Mouse (Mus musculus): ENCODE measurements around the gene Ndn. TPM values are rescaled to one million over a fixed set of nuclear protein-coding genes. Genes with fewer than 3 reads are reported as not detected.
A peak's percentile ranks its signal among the peaks of the same experiment; 100 is the strongest.

The Ndn gene
- polyA plus RNA-seq, 1 experiment from 2014 or later, result 95.0 TPM

- 51% methylated on average over 7 of the region's 7 CpGs for WGBS
- ATAC-seq (ENCODE audit: insufficient number of reproducible peaks, low FRiP score, low TSS enrichment, low read depth), result no peak
Measured at GRCm38 (mm10) chr7:62365039-62365636, 18.8 kb downstream of the Ndn start.

GRCm38 (mm10) chr7:62366730-62367129, 20.4 kb downstream of the Ndn start:
- ATAC-seq (ENCODE audit: insufficient number of reproducible peaks, low FRiP score, low TSS enrichment, low read depth) (no peak), DNase-seq (ENCODE audit: low spot score) (no peak)
- Histone ChIP-seq H3K36me3 (ENCODE audit: control insufficient read depth, insufficient read depth, low read length) (no peaks in the 10 kb centered on the region), H3K4me2 (ENCODE audit: low read depth, severe bottlenecking) (no peak overlapping the region), H3K4me1 (ENCODE audit: control insufficient read depth, insufficient read depth, low read length) (no peaks in the 10 kb centered on the region), H3K9me3 (ENCODE audit: control insufficient read depth, low read length) (peaks cover 2% of the 10 kb centered on the region; the same call in 1 of the 2 replicates), H3K27me3 (ENCODE audit: control insufficient read depth, insufficient read depth, low read length) (no peaks in the 10 kb centered on the region), H3K4me3 (ENCODE audit: low read depth, low read length) (no peak overlapping the region), H3K9ac (ENCODE audit: low read length) (no peak overlapping the region), H3K27ac (replicated peaks; ENCODE audit: low read depth, low read length) (no peak overlapping the region)
- 80% methylated on average over 8 of the region's 8 CpGs for WGBS

More at GRCm38 (mm10) chr7:62365039-62365636, 18.8 kb downstream of the Ndn start:
- Histone ChIP-seq H3K36me3 (ENCODE audit: control insufficient read depth, insufficient read depth, low read length) (no peaks in the 10 kb centered on the region), H3K9me3 (ENCODE audit: control insufficient read depth, low read length) (peaks cover 2% of the 10 kb centered on the region; the same call in 1 of the 2 replicates), H3K27ac (replicated peaks; ENCODE audit: low read depth, low read length) (no peak overlapping the region), H3K27me3 (ENCODE audit: control insufficient read depth, insufficient read depth, low read length) (no peaks in the 10 kb centered on the region), H3K4me2 (ENCODE audit: low read depth, severe bottlenecking) (no peak overlapping the region), H3K4me3 (ENCODE audit: low read depth, low read length) (no peak overlapping the region), H3K9ac (ENCODE audit: low read length) (no peak overlapping the region), H3K4me1 (ENCODE audit: control insufficient read depth, insufficient read depth, low read length) (no peaks in the 10 kb centered on the region)
- DNase-seq (ENCODE audit: low spot score), result no peak

GRCm38 (mm10) chr7:62375658-62376057, 29.3 kb downstream of the Ndn start:
- H3K9ac ChIP-seq (ENCODE audit: low read length), result no peak overlapping the region
- no peak overlapping the region for H3K4me2 ChIP-seq (ENCODE audit: low read depth, severe bottlenecking)
- no peaks in the 10 kb centered on the region for H3K4me1 ChIP-seq (ENCODE audit: control insufficient read depth, insufficient read depth, low read length)
- DNase-seq (ENCODE audit: low spot score) (no peak), ATAC-seq (ENCODE audit: insufficient number of reproducible peaks, low FRiP score, low TSS enrichment, low read depth) (no peak)
- peaks cover 6% of the 10 kb centered on the region for H3K9me3 ChIP-seq (ENCODE audit: control insufficient read depth, low read length)
- no peaks in the 10 kb centered on the region for H3K36me3 ChIP-seq (ENCODE audit: control insufficient read depth, insufficient read depth, low read length)
- H3K27me3 ChIP-seq (ENCODE audit: control insufficient read depth, insufficient read depth, low read length), result no peaks in the 10 kb centered on the region
- 27% methylated on average over 4 of the region's 4 CpGs for WGBS
- no peak overlapping the region for H3K4me3 ChIP-seq (ENCODE audit: low read depth, low read length)
- no peak overlapping the region for H3K27ac ChIP-seq (replicated peaks; ENCODE audit: low read depth, low read length)

- Histone ChIP-seq H3K4me2 (ENCODE audit: low read depth, severe bottlenecking) (peak within 1 kb of the TSS; percentile 68), H3K4me1 (ENCODE audit: control insufficient read depth, insufficient read depth, low read length) (no peaks in the 10 kb centered on the region), H3K9ac (ENCODE audit: low read length) (peak within 1 kb of the TSS; percentile 62), H3K27ac (replicated peaks; ENCODE audit: low read depth, low read length) (no peak within 1 kb of the TSS), H3K9me3 (ENCODE audit: control insufficient read depth, low read length) (peaks cover 6% of the 10 kb centered on the region), H3K4me3 (ENCODE audit: low read depth, low read length) (peak within 1 kb of the TSS; percentile 43), H3K27me3 (ENCODE audit: control insufficient read depth, insufficient read depth, low read length) (no peaks in the 10 kb centered on the region), H3K36me3 (ENCODE audit: control insufficient read depth, insufficient read depth, low read length) (no peaks in the 10 kb centered on the region)
- 20% methylated on average over 31 of the region's 31 CpGs for WGBS
- ATAC-seq (ENCODE audit: insufficient number of reproducible peaks, low FRiP score, low TSS enrichment, low read depth), result peak; percentile 94
- DNase-seq (ENCODE audit: low spot score), result peak; percentile 77
Measured at GRCm38 (mm10) chr7:62376510-62377304, 30.3 kb downstream of the Ndn start, which contains the start of gene Magel2. TSS of gene Magel2 (plus strand) at chr7:62377010.

- H3K4me3 ChIP-seq (ENCODE audit: low read depth, low read length), result peak overlapping the region; percentile 43
- H3K27ac ChIP-seq (replicated peaks; ENCODE audit: low read depth, low read length), result no peak overlapping the region
- H3K9ac ChIP-seq (ENCODE audit: low read length), result peak overlapping the region; percentile 62
- H3K4me1 ChIP-seq (ENCODE audit: control insufficient read depth, insufficient read depth, low read length), result no peaks in the 10 kb centered on the region
- ATAC-seq (ENCODE audit: insufficient number of reproducible peaks, low FRiP score, low TSS enrichment, low read depth) (peak; percentile 23; the same call in 1 of the 2 replicates), DNase-seq (ENCODE audit: low spot score) (no peak)
- H3K4me2 ChIP-seq (ENCODE audit: low read depth, severe bottlenecking), result peak overlapping the region; percentile 68
- 33% methylated on average over 14 of the region's 14 CpGs for WGBS
- no peaks in the 10 kb centered on the region for H3K36me3 ChIP-seq (ENCODE audit: control insufficient read depth, insufficient read depth, low read length)
- H3K9me3 ChIP-seq (ENCODE audit: control insufficient read depth, low read length), result peaks cover 6% of the 10 kb centered on the region
- H3K27me3 ChIP-seq (ENCODE audit: control insufficient read depth, insufficient read depth, low read length), result no peaks in the 10 kb centered on the region
Measured at GRCm38 (mm10) chr7:62377313-62377712, 30.9 kb downstream of the Ndn start.

GRCm38 (mm10) chr7:62378529-62378928, 32.2 kb downstream of the Ndn start:
- Histone ChIP-seq H3K9me3 (ENCODE audit: control insufficient read depth, low read length) (peaks cover 6% of the 10 kb centered on the region), H3K9ac (ENCODE audit: low read length) (no peak overlapping the region), H3K4me1 (ENCODE audit: control insufficient read depth, insufficient read depth, low read length) (no peaks in the 10 kb centered on the region), H3K36me3 (ENCODE audit: control insufficient read depth, insufficient read depth, low read length) (no peaks in the 10 kb centered on the region), H3K4me3 (ENCODE audit: low read depth, low read length) (no peak overlapping the region), H3K4me2 (ENCODE audit: low read depth, severe bottlenecking) (no peak overlapping the region), H3K27ac (replicated peaks; ENCODE audit: low read depth, low read length) (no peak overlapping the region), H3K27me3 (ENCODE audit: control insufficient read depth, insufficient read depth, low read length) (no peaks in the 10 kb centered on the region)
- DNase-seq (ENCODE audit: low spot score) (no peak), ATAC-seq (ENCODE audit: insufficient number of reproducible peaks, low FRiP score, low TSS enrichment, low read depth) (no peak)
- WGBS, result 93% methylated on average over 9 of the region's 9 CpGs

- peaks cover 3% of the 10 kb centered on the region for H3K9me3 ChIP-seq (ENCODE audit: control insufficient read depth, low read length)
Measured at GRCm38 (mm10) chr7:62382391-62382790, 36.0 kb downstream of the Ndn start.

GRCm38 (mm10) chr7:62388291-62388690, 41.9 kb downstream of the Ndn start:
- Histone ChIP-seq H3K27me3 (ENCODE audit: control insufficient read depth, insufficient read depth, low read length) (no peaks in the 10 kb centered on the region), H3K4me1 (ENCODE audit: control insufficient read depth, insufficient read depth, low read length) (no peaks in the 10 kb centered on the region), H3K4me3 (ENCODE audit: low read depth, low read length) (no peak overlapping the region), H3K36me3 (ENCODE audit: control insufficient read depth, insufficient read depth, low read length) (no peaks in the 10 kb centered on the region), H3K27ac (replicated peaks; ENCODE audit: low read depth, low read length) (no peak overlapping the region), H3K9ac (ENCODE audit: low read length) (no peak overlapping the region), H3K9me3 (ENCODE audit: control insufficient read depth, low read length) (no peaks in the 10 kb centered on the region), H3K4me2 (ENCODE audit: low read depth, severe bottlenecking) (no peak overlapping the region)
- 48% methylated on average over 4 of the region's 4 CpGs for WGBS
- DNase-seq (ENCODE audit: low spot score), result no peak
- ATAC-seq (ENCODE audit: insufficient number of reproducible peaks, low FRiP score, low TSS enrichment, low read depth), result no peak

More at GRCm38 (mm10) chr7:62382391-62382790, 36.0 kb downstream of the Ndn start:
- ATAC-seq (ENCODE audit: insufficient number of reproducible peaks, low FRiP score, low TSS enrichment, low read depth) (no peak), DNase-seq (ENCODE audit: low spot score) (peak; percentile 46)
- no peaks in the 10 kb centered on the region for H3K36me3 ChIP-seq (ENCODE audit: control insufficient read depth, insufficient read depth, low read length)
- no peaks in the 10 kb centered on the region for H3K27me3 ChIP-seq (ENCODE audit: control insufficient read depth, insufficient read depth, low read length)
- no peak overlapping the region for H3K4me2 ChIP-seq (ENCODE audit: low read depth, severe bottlenecking)
- no peak overlapping the region for H3K4me3 ChIP-seq (ENCODE audit: low read depth, low read length)
- H3K4me1 ChIP-seq (ENCODE audit: control insufficient read depth, insufficient read depth, low read length), result no peaks in the 10 kb centered on the region
- H3K9ac ChIP-seq (ENCODE audit: low read length), result no peak overlapping the region
- 7% methylated on average over 2 of the region's 2 CpGs for WGBS
- H3K27ac ChIP-seq (replicated peaks; ENCODE audit: low read depth, low read length), result no peak overlapping the region
